Mouse (Mus musculus): ENCODE results near the gene Epm2a.

The Epm2a gene

DNA sequence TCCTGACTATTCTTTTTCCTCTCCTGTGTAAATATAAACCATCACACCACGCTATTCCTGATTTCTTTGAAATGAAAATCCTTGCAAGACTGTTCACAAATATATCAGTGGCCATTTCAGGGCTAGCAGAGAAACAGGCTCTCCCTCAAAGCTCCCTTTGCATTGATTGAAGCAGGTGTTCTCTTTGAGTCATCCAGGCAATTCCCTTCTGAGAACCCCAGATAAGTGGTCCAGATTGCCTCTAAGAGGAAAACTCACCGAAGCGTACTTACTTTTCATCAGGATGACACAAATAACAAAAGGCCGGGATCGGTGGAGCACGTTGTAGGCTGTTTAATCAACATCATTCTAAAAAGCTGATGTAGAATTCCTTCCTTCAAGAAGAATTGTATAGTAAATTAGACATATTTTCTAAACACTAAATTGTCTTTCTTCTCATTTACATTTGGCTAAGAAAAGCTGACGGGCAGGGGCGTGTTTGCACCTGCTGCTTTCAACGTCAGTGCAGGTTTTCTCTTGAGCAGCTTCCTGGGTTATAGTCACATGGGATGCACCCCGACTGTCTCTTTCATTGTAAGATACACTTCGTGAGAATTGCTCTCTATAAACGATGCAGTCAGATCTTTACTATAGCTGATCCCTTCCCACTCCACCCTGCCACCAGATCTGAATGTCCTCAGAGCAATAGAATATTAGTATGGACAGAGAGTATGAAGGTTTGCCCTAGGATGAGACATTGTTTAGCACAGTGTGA, 86.0 kb downstream of the Epm2a start:
- DNase-seq = no peak

DNA sequence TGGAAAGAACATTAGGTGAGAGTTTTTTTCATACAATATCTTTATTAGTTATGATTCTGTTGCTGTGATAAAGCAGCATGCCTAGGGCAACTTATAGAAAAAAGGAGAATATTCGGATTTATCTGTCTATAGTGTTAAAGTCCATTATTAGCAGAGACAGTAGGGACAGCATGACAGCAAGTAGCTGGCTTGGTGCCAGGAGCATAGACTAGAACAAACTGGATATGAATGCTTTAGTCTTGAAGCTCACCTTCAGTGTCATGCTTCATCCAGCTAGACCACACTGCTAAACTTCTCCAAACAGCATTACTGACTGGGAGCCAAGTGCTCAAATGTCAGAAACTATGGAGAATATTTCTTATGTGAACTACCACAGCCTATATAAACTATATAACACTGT, 93.8 kb downstream of the Epm2a start:
- DNase-seq = no peak

DNA sequence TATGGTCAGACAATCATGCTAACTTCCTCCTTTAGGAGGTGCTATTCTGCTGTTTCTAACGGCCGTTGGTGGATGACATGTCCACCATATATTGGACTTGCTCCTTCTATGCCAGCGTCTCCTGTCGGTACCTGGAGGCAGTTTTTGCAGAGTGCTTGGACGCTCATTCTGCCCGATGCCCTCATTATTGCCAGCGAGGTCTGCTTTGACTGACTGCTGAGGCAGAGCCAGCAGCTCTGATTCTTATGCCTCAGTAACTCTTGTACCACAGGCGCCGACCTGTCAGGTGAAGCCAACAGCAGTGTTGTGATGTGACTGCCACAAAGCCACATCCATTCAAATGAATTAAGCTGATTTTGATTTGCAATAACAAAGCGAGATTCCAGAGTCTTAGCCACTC, 95.3 kb downstream of the Epm2a start:
- DNase-seq = no peak

DNA sequence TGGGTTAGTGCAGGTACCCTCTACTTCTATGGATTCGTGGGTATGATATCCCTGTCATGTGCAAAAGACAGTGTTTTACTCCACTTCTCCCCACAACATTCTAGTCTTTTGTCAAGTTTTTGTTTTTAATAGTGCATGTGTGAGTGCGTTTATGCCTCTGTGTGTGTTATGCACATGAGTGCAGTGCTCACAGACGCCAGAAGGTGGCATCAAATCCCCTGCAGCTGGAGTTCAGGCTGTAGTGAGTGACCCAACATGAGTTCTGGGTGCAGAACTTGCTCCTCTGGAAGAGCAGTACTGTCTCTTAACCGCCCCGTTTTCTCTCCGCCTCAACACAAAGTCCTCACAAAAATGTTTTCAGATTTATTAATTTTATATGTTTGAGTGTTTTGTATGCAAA, 96.1 kb downstream of the Epm2a start:
- no peak for DNase-seq

DNA sequence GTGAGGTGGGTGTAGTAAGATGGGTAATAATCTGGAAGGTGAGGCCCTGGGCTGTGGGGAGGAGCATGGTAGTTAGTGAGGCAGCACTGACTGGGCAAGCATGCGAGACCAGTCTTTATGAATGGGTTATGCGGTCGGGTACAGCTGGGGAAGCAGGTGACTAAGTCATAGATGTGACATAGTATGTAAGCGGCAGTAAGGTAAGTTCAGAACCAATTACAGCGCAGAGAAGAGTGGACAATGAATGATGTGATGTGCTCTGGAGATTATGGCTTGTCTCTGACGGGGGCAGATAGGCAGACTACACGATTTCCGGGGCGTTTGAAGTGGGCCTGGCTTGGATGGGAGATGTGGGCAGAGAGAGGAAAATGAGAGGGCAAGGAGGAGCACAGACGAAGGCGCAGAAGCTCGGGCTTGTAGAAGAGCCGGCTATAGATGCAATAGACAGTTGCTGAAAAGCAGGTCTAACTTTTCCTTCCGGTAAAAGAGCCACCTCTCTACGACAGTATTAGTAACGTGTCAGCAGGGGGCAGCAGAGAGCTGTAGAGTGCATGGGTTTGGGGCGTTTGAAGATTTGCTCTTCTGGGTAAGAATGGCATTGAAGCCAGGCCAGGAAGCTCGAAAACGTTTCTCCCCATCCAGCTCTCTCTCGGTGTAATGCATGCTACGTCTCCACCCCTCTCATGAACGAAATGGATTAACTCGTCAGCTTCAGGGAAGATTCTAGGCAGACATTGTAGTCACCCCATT, 106.5 kb downstream of the Epm2a start:
- DNase-seq = peak; percentile 96

DNA sequence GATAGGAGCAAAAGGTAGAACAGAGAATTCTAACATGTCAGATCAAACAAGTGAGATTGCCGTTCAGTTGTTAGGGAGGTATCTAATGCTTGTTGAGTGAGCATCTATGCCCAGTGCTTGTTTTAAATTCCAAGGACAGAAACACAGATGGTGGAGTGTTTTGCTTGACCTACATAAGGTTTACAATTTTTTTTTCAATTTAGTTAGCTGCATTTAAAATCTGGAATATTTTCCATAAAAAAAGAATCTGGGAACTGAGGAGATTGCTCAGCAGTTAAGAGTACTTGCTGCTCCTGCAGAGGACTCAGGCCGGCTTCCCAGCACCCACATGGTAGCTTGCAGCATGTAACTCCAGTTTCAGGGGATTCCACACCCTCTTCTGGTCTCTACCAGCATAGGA, 109.3 kb downstream of the Epm2a start:
- DNase-seq = no peak

DNA sequence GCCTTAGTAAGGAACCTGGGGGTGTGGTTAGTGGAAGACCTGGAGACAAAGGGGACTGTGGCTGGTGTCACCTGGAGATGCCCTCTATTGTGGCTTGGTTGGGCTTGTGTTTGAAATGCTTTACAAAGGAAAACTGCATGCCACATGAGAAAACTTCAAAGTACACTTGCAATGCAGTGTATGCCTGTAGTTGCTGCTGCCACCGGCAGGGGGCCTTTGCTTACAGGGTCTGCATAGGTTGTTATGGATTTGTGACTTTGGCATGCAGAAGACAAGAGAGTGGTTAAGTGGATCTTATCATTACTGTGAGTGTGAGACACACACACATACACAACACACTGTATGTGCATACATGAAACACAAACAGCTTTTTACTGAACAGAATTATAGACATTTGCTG, 114.2 kb downstream of the Epm2a start:
- no peak for DNase-seq

DNA sequence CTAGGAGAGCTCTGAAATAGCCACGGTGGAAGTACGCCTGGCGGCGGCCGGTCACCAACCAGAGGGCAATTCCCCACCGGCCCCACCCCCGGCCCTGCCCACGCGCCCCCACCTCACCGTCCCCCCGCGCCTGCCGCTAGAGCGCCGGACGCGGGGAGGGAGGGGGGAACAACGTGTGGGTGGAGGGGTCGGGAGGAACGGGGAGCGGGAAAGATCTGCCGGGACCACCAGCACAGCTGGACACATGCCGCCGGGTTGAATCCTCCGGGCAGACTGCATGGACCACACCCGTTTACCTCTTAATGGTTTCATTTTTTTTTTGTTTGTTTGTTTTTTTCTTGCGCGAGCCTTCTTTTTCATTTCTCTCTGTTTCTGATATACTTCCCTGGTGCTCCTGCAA, 148.8 kb downstream of the Epm2a start:
- DNase-seq = peak; percentile 78

All from right cerebral cortex, postnatal 14 days (tissue).